Mouse (Mus musculus) urinary bladder, postnatal 10 days (tissue): ENCODE measurements around the gene Prkar1b.

Experiments
- DNase-seq: peaks from one replicate; pipeline ENCODE4 v3.0.0; 2022; ENCODE audit warnings: low spot score

Gene Prkar1b

DNA sequence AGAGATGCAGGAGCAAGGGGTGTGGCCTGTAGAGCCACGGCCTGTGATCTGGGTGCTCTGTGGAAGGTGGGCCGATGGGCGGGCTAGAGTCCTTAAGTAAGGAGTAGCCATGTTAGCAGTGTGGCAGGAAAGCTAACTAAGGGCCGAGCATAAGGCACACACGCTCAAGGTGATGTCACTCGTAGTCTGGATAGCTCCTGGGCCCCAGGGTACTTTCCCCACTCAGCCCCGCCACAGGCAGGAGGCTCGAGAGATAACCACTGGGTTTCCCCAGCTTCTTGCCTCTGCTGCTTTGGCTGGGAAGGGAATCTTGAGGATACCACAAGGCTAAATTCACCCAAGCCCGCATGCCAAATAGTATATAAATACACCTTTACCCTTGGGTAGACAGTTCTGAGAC lies 178.4 kb downstream of the Prkar1b start:
- no peak for DNase-seq

DNA sequence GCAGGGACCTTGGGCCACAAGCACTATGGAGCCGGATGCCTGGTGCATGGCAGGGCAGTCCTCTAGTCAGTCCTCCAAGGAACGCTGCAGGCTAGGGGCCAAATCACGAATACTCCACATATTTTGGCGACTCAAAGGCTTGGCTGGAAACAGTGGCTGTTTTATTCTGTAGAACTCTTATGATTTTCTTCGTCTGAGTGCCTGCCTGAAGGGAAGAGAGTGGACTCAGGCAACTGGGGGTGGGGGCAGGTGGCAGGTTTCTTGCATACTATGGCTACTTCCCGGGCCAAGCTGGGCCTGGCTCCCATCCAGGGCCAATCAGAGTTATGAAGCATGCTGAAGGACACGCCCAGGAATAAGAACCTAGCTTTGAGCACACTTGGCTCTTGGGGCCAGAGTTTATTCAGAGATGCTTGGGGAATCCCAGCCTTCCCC lies 179.7 kb downstream of the Prkar1b start:
- DNase-seq: no peak
